ENCODE assay signal across 33 mouse cellular contexts in genomic region chr8:45253586-45253985, GRCm38 (mm10). TPM values are rescaled to one million over a fixed set of nuclear protein-coding genes. Genes with fewer than 3 reads are reported as not detected.
"Had no signal": no experiment of that assay in that cellular context is flagged by ENCODE, and none has a peak within 500 bp of the region (broad histone marks: within the 10 kb centered on the region; RNA-seq: fewer than 3 reads in every experiment).

No protein-coding gene starts in this region.

- H3K36me3 ChIP-seq: heart, embryonic 13.5 days; heart, embryonic 15.5 days; hindbrain, embryonic 13.5 days; hindbrain, embryonic 15.5 days; kidney, embryonic 15.5 days; limb, embryonic 13.5 days; limb, embryonic 15.5 days had no signal

- H3K27ac ChIP-seq: heart, adult 2 months; heart, embryonic 13.5 days; heart, embryonic 15.5 days; hindbrain, embryonic 13.5 days; hindbrain, embryonic 15.5 days; hindbrain, postnatal 0 days; kidney, embryonic 15.5 days; kidney, postnatal 0 days; limb, embryonic 13.5 days; limb, embryonic 15.5 days; liver, embryonic 14.5 days had no signal

- H3K9me3 ChIP-seq: heart, embryonic 13.5 days; heart, embryonic 15.5 days; hindbrain, embryonic 13.5 days; hindbrain, embryonic 15.5 days; kidney, embryonic 15.5 days; limb, embryonic 13.5 days; limb, embryonic 15.5 days had no signal

- DNase-seq: gastrocnemius, postnatal 14 days; gastrocnemius, postnatal 36 days; heart, adult 11 months; heart, adult 2 months; heart, postnatal 14 days; heart, postnatal 36 days; kidney, adult 11 months; kidney, adult 2 months; kidney, adult 9 months; kidney, postnatal 14 days; kidney, postnatal 36 days; layer of hippocampus, adult 9-11 months; layer of hippocampus, postnatal 36 days; left cerebral cortex, postnatal 4 days had no signal

- H3K4me3 ChIP-seq: heart, adult 2 months; heart, embryonic 13.5 days; heart, embryonic 15.5 days; hindbrain, embryonic 13.5 days; hindbrain, embryonic 15.5 days; kidney, embryonic 15.5 days; limb, embryonic 13.5 days; limb, embryonic 15.5 days had no signal

- H3K27me3 ChIP-seq: heart, embryonic 13.5 days; heart, embryonic 15.5 days; hindbrain, embryonic 13.5 days; hindbrain, embryonic 15.5 days; kidney, embryonic 15.5 days; limb, embryonic 15.5 days had no signal

- H3K4me2 ChIP-seq: heart, embryonic 11.5 days; heart, embryonic 13.5 days; heart, embryonic 15.5 days; hindbrain, embryonic 13.5 days; hindbrain, embryonic 15.5 days; kidney, embryonic 15.5 days; limb, embryonic 13.5 days; limb, embryonic 15.5 days had no signal

- ATAC-seq: hindbrain, postnatal 0 days; intestine, embryonic 16.5 days had no signal

- H3K4me1 ChIP-seq: heart, embryonic 13.5 days; heart, embryonic 15.5 days; hindbrain, embryonic 13.5 days; hindbrain, embryonic 15.5 days; kidney, embryonic 15.5 days; limb, embryonic 13.5 days; limb, embryonic 15.5 days had no signal

- H3K9ac ChIP-seq: heart, embryonic 13.5 days; heart, embryonic 15.5 days; hindbrain, embryonic 13.5 days; hindbrain, embryonic 15.5 days; kidney, embryonic 15.5 days; limb, embryonic 13.5 days; limb, embryonic 15.5 days; liver, embryonic 14.5 days had no signal

RNA-seq across cellular contexts. Expression of gene F11, which starts 8.2 kb away (rescaled TPM):
- polyA plus RNA-seq: frontal cortex, adult 2 months; gonadal fat pad, adult 2 months; heart, adult 2 months; heart, embryonic 11.5 days; heart, embryonic 15.5 days; heart, postnatal 0 days; hindbrain, embryonic 11.5 days; hindbrain, embryonic 13.5 days; hindbrain, embryonic 15.5 days; hindbrain, postnatal 0 days; intestine, embryonic 14.5 days; kidney, adult 2 months; kidney, postnatal 0 days; large intestine, adult 2 months; limb, embryonic 11.5 days; limb, embryonic 13.5 days had no signal

RNA-seq across cellular contexts. Expression of gene Klkb1, which starts 41.1 kb away (rescaled TPM):
- polyA plus RNA-seq: heart, embryonic 11.5 days; heart, embryonic 13.5 days; heart, embryonic 15.5 days; heart, postnatal 0 days; hindbrain, embryonic 11.5 days; hindbrain, embryonic 13.5 days; intestine, embryonic 14.5 days; limb, embryonic 11.5 days; limb, embryonic 15.5 days had no signal

RNA-seq across cellular contexts. Expression of gene Gm45753, which starts 54.7 kb away (rescaled TPM):
- polyA plus RNA-seq: frontal cortex, adult 2 months; heart, adult 2 months; heart, embryonic 11.5 days; heart, embryonic 15.5 days; heart, postnatal 0 days; hindbrain, embryonic 11.5 days; hindbrain, embryonic 13.5 days; hindbrain, embryonic 15.5 days; hindbrain, postnatal 0 days; intestine, embryonic 14.5 days; large intestine, adult 2 months; limb, embryonic 11.5 days; limb, embryonic 13.5 days had no signal
